Mouse (Mus musculus): ENCODE measurements around the gene Gm3636. TPM values are rescaled to one million over a fixed set of nuclear protein-coding genes. Genes with fewer than 3 reads are reported as not detected.
"Not testable (repeated sequence)": the region's sequence is repeated elsewhere in the genome, so short reads cannot be mapped to it uniquely, and the experiment has no call there.

Gm3636 gene
- polyA plus RNA-seq (2012; rRNA removed): 1.9 and 3.3 TPM in 2 replicates

DNA sequence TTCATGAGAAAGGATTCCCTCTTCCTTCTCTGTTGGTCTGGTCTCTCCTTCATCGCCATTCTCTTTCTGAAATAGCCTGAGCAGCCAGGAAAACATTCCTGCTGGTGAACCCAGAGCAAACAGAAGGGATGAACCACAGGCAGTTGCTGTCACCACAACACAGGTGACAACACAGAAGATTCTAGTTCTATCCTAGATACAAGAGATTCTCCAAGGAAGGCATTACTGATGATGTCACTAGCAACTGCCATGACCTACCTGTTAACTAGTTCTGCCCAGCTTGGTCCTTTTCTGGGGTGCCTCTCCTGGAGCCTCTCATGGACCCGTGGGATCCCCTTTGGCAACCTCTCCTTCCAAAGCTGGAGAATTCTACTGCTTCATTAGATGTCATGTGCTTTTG, at the start of gene Gm3636:
Gene Gm3636, minus strand, starts transcription at position 101 of the 400 bp plus-strand sequence.
- H3K27me3 ChIP-seq (ENCODE audit: control insufficient read depth, insufficient read depth, low read length); H3K4me1 ChIP-seq (ENCODE audit: control insufficient read depth, insufficient read depth, low read length); H3K4me3 ChIP-seq (ENCODE audit: control insufficient read depth, low read depth, low read length); H3K36me3 ChIP-seq (ENCODE audit: control insufficient read depth, insufficient read depth, low read length); H3K27ac ChIP-seq (ENCODE audit: control insufficient read depth, insufficient read depth, low read depth, low read length): not testable (repeated sequence)

DNA sequence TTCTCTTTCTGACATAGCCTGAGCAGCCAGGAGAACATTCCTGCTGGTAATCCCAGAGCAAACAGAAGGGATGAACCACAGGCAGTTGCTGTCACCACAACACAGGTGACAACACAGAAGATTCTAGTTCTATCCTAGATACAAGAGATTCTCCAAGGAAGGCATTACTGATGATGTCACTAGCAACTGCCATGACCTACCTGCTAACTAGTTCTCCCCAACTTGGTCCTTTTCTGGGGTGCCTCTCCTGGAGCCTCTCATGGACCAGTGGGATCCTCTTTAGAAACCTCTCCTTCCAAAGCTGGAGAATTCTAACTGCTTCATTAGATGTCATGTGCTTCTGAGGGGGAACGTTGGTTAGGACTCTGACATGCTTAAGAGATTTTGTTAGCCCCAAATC, 32.2 kb upstream of the Gm3636 start, which contains the start of gene Gm8362:
Gene Gm8362, minus strand, starts transcription at position 101 of the 400 bp plus-strand sequence.
- not testable (repeated sequence) for H3K4me1 ChIP-seq (ENCODE audit: control insufficient read depth, insufficient read depth, low read length); H3K4me3 ChIP-seq (ENCODE audit: control insufficient read depth, low read depth, low read length); H3K27ac ChIP-seq (ENCODE audit: control insufficient read depth, insufficient read depth, low read depth, low read length); H3K27me3 ChIP-seq (ENCODE audit: control insufficient read depth, insufficient read depth, low read length); H3K36me3 ChIP-seq (ENCODE audit: control insufficient read depth, insufficient read depth, low read length)

DNA sequence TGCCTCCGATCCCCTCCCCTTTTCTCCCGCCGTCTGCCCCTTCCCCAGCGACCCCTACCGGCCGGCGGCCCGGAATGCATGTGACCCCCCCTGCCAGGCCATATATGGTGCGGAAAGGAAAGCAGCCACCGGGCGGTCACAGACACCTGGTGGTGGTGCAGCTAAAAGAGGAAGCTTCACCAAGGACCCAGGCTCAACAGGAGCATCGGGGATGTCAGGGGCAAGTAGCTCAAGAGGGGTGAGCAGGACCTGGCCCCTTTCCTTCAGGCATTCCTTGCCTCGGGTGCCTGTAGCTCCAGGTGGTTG, 15.1 kb upstream of the Gm3636 start:
- H3K36me3 ChIP-seq (ENCODE audit: control insufficient read depth, insufficient read depth, low read length); H3K27ac ChIP-seq (ENCODE audit: control insufficient read depth, insufficient read depth, low read depth, low read length); H3K4me1 ChIP-seq (ENCODE audit: control insufficient read depth, insufficient read depth, low read length); H3K27me3 ChIP-seq (ENCODE audit: control insufficient read depth, insufficient read depth, low read length); H3K4me3 ChIP-seq (ENCODE audit: control insufficient read depth, low read depth, low read length): not testable (repeated sequence)

DNA sequence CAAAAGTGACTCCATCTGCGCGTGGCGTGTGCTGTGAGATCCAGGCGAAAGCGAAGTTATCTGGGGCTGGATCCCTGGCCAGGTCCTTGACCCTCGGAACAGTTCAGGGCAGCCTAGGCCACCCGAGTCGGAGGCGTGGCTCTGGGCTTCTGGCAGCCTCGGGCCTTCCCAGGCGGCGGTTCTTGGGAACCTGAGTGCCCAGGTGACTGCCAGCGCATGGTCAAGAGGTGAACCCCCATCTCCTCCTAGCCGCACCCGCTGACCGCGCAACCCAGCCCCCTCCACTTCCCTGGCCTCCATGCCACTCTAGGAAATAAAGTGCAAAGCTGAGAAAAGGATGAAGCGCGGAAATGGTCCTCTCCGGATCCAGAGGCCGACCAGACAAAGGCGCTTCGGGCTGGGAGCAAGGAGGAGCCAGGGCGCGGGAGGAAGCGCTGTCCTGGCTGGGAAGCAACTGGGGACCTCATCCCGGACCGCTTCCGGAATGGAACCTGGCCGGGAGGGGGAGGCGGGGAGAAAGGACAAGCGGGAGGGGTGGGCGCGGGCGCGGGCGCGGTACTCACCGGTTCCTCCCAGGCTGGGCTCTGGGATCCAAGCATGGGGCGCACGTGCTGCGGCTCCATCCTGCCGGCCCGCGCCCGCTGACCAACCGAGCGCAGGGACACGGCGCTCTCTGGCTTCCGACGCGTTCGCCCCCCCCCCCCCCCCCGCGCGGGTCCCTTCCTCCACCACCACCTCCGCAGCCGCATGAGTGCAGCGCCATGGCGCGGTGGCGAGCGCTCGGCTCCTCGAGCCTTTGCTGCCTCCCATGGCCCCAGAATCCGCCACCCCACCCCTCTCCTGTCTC, 14.5 kb upstream of the Gm3636 start:
- not testable (repeated sequence) for H3K27ac ChIP-seq (ENCODE audit: control insufficient read depth, insufficient read depth, low read depth, low read length); H3K36me3 ChIP-seq (ENCODE audit: control insufficient read depth, insufficient read depth, low read length); H3K4me1 ChIP-seq (ENCODE audit: control insufficient read depth, insufficient read depth, low read length); H3K27me3 ChIP-seq (ENCODE audit: control insufficient read depth, insufficient read depth, low read length)
- peak overlapping the region; percentile 13 for H3K4me3 ChIP-seq (ENCODE audit: control insufficient read depth, low read depth, low read length)

DNA sequence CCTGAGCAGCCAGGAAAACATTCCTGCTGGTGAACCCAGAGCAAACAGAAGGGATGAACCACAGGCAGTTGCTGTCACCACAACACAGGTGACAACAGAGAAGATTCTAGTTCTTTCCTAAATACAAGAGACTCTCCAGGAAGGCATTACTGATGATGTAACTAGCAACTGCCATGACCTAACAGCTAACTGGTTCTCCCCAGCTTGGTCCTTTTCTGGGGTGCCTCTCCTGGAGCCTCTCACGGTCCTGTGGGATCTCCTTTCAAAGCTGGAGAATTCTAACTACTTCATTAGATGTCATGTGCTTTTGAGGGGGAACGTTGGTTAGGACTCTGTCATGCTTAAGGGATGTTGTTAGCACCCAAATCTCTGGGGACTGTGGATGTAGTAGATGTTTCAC, 22.0 kb downstream of the Gm3636 start, which contains the start of gene Gm8050:
Gene Gm8050, minus strand, starts transcription at position 101 of the 400 bp plus-strand sequence.
- H3K4me3 ChIP-seq (ENCODE audit: control insufficient read depth, low read depth, low read length); H3K36me3 ChIP-seq (ENCODE audit: control insufficient read depth, insufficient read depth, low read length); H3K4me1 ChIP-seq (ENCODE audit: control insufficient read depth, insufficient read depth, low read length); H3K27me3 ChIP-seq (ENCODE audit: control insufficient read depth, insufficient read depth, low read length); H3K27ac ChIP-seq (ENCODE audit: control insufficient read depth, insufficient read depth, low read depth, low read length): not testable (repeated sequence)

Other genes with a start within 250 kb of the Gm3636 start
- 0.52 and 0.99 TPM in 2 replicates for gene Gm8356, start 205.0 kb downstream of the Gm3636 start, polyA plus RNA-seq (2012; rRNA removed)
- gene Gm3629, start 151.7 kb downstream of the Gm3636 start, polyA plus RNA-seq (2012; rRNA removed): 1.8 and 2.1 TPM in 2 replicates
- gene Gm3460, start 119.9 kb downstream of the Gm3636 start, polyA plus RNA-seq (2012; rRNA removed): 2.7 and 3.3 TPM in 2 replicates
- 17.0 and 24.0 TPM in 2 replicates for gene Gm10251, start 58.2 kb downstream of the Gm3636 start, polyA plus RNA-seq (2012; rRNA removed)
- 0.07 and 0.10 TPM in 2 replicates for gene Gm8050, start 22.1 kb downstream of the Gm3636 start, polyA plus RNA-seq (2012; rRNA removed)
- gene Gm8362, start 32.1 kb upstream of the Gm3636 start, polyA plus RNA-seq (2012; rRNA removed): 5.0 and 8.0 TPM in 2 replicates
- 0.59 and 0.79 TPM in 2 replicates for gene Gm3642, start 98.0 kb upstream of the Gm3636 start, polyA plus RNA-seq (2012; rRNA removed)
- 0.20 and 0.59 TPM in 2 replicates for gene Gm3667, start 147.6 kb upstream of the Gm3636 start, polyA plus RNA-seq (2012; rRNA removed)
- gene Gm6356, start 231.5 kb upstream of the Gm3636 start, polyA plus RNA-seq (2012; rRNA removed): 1.5 and 2.5 TPM in 2 replicates